Mouse (Mus musculus): ENCODE data around the gene Slc35f5.

DNA sequence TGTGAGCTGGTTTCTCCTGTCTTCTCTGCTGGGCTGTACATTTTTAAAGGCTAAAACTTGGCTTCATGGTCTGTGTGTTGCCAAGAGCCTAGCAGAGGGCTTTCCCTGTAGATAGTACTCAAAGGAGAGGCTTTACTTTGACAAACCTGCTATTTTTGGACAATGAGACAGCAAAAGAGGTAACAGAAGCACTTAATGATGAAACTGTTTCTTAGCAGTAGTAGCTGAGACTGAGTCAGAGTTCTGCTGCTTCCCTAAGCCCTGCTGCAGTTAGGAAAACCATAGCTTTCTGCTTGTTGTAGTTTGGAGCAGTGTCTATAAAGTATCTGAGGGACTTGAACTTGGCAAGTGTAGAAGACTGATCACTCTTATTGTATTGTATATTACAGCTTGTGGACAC is 16.6 kb downstream of the Slc35f5 start:
- no peak for TF ChIP-seq CTCF (conservative IDR thresholded peaks at IDR 0.05; ENCODE audit: insufficient read depth, insufficient read length, low read depth, low read length)
- no peak for TF ChIP-seq POLR2A (IDR thresholded peaks at IDR 0.05; ENCODE audit: low read depth, low read length)

Data from kidney, adult 2 months (tissue).